ENCODE assay signal across 21 mouse cellular contexts in genomic region chr6:73253584-73253983, GRCm38 (mm10). TPM values are rescaled to one million over a fixed set of nuclear protein-coding genes. Genes with fewer than 3 reads are reported as not detected.
A peak's percentile ranks its signal among the peaks of the same experiment; 100 is the strongest.
DNase-seq lines count a peak whose midpoint lies in the region; ATAC-seq and TF ChIP-seq lines count a peak whose summit lies in the region.
"Had no signal": no experiment of that assay in that cellular context is flagged by ENCODE, and none has a peak within 500 bp of the region (broad histone marks: within the 10 kb centered on the region; RNA-seq: fewer than 3 reads in every experiment).

No protein-coding gene starts in this region.

- no peak overlapping the region for H3K9ac ChIP-seq in liver, embryonic 13.5 days
- no peak overlapping the region for H3K9ac ChIP-seq in liver, embryonic 11.5 days (ENCODE audit: low read depth, low read length)
- no peak overlapping the region for H3K9ac ChIP-seq in liver, embryonic 16.5 days (ENCODE audit: low read depth, low read length)
- no peak overlapping the region for H3K9ac ChIP-seq in midbrain, embryonic 13.5 days (replicated peaks)
- H3K9ac ChIP-seq: forebrain, postnatal 0 days; hindbrain, embryonic 12.5 days; hindbrain, embryonic 15.5 days had no signal

- H3K27ac ChIP-seq in kidney, adult 2 months (ENCODE audit: insufficient read depth, low read depth, low read length): peak overlapping the region; percentile 39; the same call in 1 of the 2 replicates
- 0 out of 2 replicates have a peak overlapping the region, but pooled peaks have one; percentile 9 for H3K27ac ChIP-seq in liver, embryonic 13.5 days
- no peak overlapping the region for H3K27ac ChIP-seq in liver, embryonic 11.5 days (ENCODE audit: low read depth, low read length)
- H3K27ac ChIP-seq in liver, embryonic 16.5 days (ENCODE audit: low read length): peak overlapping the region; percentile 12
- no peak overlapping the region for H3K27ac ChIP-seq in midbrain, embryonic 13.5 days
- H3K27ac ChIP-seq: forebrain, embryonic 10.5 days; hindbrain, embryonic 12.5 days; hindbrain, embryonic 15.5 days had no signal

- H3K9me3 ChIP-seq in liver, embryonic 13.5 days (replicated peaks): no peaks in the 10 kb centered on the region
- no peaks in the 10 kb centered on the region for H3K9me3 ChIP-seq in liver, embryonic 11.5 days (ENCODE audit: control insufficient read depth, low read length)
- H3K9me3 ChIP-seq in liver, embryonic 16.5 days (replicated peaks; ENCODE audit: control insufficient read depth, low read length): no peaks in the 10 kb centered on the region
- no peaks in the 10 kb centered on the region for H3K9me3 ChIP-seq in midbrain, embryonic 13.5 days
- H3K9me3 ChIP-seq: forebrain, embryonic 10.5 days; G1E; hindbrain, embryonic 12.5 days; hindbrain, embryonic 15.5 days had no signal

- no peaks in the 10 kb centered on the region; the same call in none of the 2 replicates for H3K36me3 ChIP-seq in kidney, adult 2 months (ENCODE audit: control insufficient read depth, insufficient read depth, low read length)
- peaks cover 22% of the 10 kb centered on the region for H3K36me3 ChIP-seq in liver, embryonic 13.5 days
- no peaks in the 10 kb centered on the region; the same call in 1 of the 2 replicates for H3K36me3 ChIP-seq in liver, embryonic 11.5 days (ENCODE audit: control insufficient read depth, insufficient read depth, low read length)
- H3K36me3 ChIP-seq in liver, embryonic 16.5 days (ENCODE audit: control insufficient read depth, insufficient read depth): peaks cover 5% of the 10 kb centered on the region
- peaks cover 20% of the 10 kb centered on the region for H3K36me3 ChIP-seq in midbrain, embryonic 13.5 days

- H3K4me2 ChIP-seq in liver, embryonic 13.5 days: no peak overlapping the region
- H3K4me2 ChIP-seq in liver, embryonic 11.5 days: no peak overlapping the region
- H3K4me2 ChIP-seq in liver, embryonic 16.5 days (ENCODE audit: low read depth, low read length): no peak overlapping the region
- H3K4me2 ChIP-seq in midbrain, embryonic 13.5 days (replicated peaks): no peak overlapping the region
- H3K4me2 ChIP-seq: hindbrain, embryonic 12.5 days; hindbrain, embryonic 15.5 days had no signal

- ATAC-seq in liver, embryonic 13.5 days (ENCODE audit: low read depth): no peak
- no peak for ATAC-seq in liver, embryonic 11.5 days (replicated peaks; ENCODE audit: low FRiP score)
- ATAC-seq in liver, embryonic 16.5 days (ENCODE audit: low read depth): peak; percentile 65
- no peak for ATAC-seq in midbrain, embryonic 13.5 days
- ATAC-seq: forebrain, embryonic 14.5 days; forebrain, postnatal 0 days; Patski had no signal

- no peak for TF ChIP-seq POLR2A in kidney, adult 2 months (IDR thresholded peaks at IDR 0.05; ENCODE audit: low read depth, low read length)

- H3K4me3 ChIP-seq in kidney, adult 2 months (ENCODE audit: insufficient read depth, low read depth, low read length): no peak overlapping the region
- H3K4me3 ChIP-seq in liver, embryonic 13.5 days (replicated peaks): no peak overlapping the region
- H3K4me3 ChIP-seq in liver, embryonic 11.5 days (ENCODE audit: low read depth, low read length): no peak overlapping the region
- no peak overlapping the region for H3K4me3 ChIP-seq in liver, embryonic 16.5 days (ENCODE audit: low read depth, low read length)
- no peak overlapping the region for H3K4me3 ChIP-seq in midbrain, embryonic 13.5 days (replicated peaks)
- H3K4me3 ChIP-seq: forebrain, embryonic 10.5 days; hindbrain, embryonic 12.5 days; hindbrain, embryonic 15.5 days had no signal

- no peak for TF ChIP-seq CTCF in kidney, adult 2 months (conservative IDR thresholded peaks at IDR 0.05; ENCODE audit: insufficient read depth, insufficient read length, low read depth, low read length)

- no peaks in the 10 kb centered on the region for H3K27me3 ChIP-seq in kidney, adult 2 months (replicated peaks; ENCODE audit: control insufficient read depth, insufficient read depth, low read length)
- H3K27me3 ChIP-seq in liver, embryonic 13.5 days: no peaks in the 10 kb centered on the region
- H3K27me3 ChIP-seq in liver, embryonic 11.5 days (replicated peaks; ENCODE audit: control insufficient read depth, insufficient read depth, low read length): no peaks in the 10 kb centered on the region
- no peaks in the 10 kb centered on the region for H3K27me3 ChIP-seq in liver, embryonic 16.5 days (ENCODE audit: control insufficient read depth, insufficient read depth, low read depth, low read length)
- H3K27me3 ChIP-seq in midbrain, embryonic 13.5 days: no peaks in the 10 kb centered on the region
- H3K27me3 ChIP-seq: CH12.LX; hindbrain, embryonic 12.5 days; hindbrain, embryonic 15.5 days; Patski had no signal

- WGBS in kidney, adult 2 months: 49% methylated on average over 4 of the region's 4 CpGs
- 61% methylated on average over 4 of the region's 4 CpGs for WGBS in liver, embryonic 13.5 days (ENCODE audit: insufficient replicate concordance)
- WGBS in liver, embryonic 11.5 days: 68% methylated on average over 4 of the region's 4 CpGs
- WGBS in liver, embryonic 16.5 days (ENCODE audit: insufficient replicate concordance): 56% methylated on average over 4 of the region's 4 CpGs
- WGBS in midbrain, embryonic 13.5 days: 94% methylated on average over 4 of the region's 4 CpGs

- H3K4me1 ChIP-seq in kidney, adult 2 months (ENCODE audit: control insufficient read depth, insufficient read depth, low read length): peaks cover 27% of the 10 kb centered on the region
- peaks cover 44% of the 10 kb centered on the region for H3K4me1 ChIP-seq in liver, embryonic 13.5 days (replicated peaks)
- peaks cover 23% of the 10 kb centered on the region for H3K4me1 ChIP-seq in liver, embryonic 11.5 days (replicated peaks; ENCODE audit: control insufficient read depth, insufficient read depth, low read length)
- peaks cover 24% of the 10 kb centered on the region for H3K4me1 ChIP-seq in liver, embryonic 16.5 days (ENCODE audit: control insufficient read depth, low read depth, low read length)
- peaks cover 14% of the 10 kb centered on the region for H3K4me1 ChIP-seq in midbrain, embryonic 13.5 days (replicated peaks)

- peak; percentile 76 for DNase-seq in heart, adult 11 months
- DNase-seq in heart, adult 8-10 months (ENCODE audit: low spot score): no peak
- peak; percentile 41 for DNase-seq in kidney, adult 2 months
- no peak for DNase-seq in kidney, adult 18-20 months
- no peak for DNase-seq in liver, embryonic 13.5 days
- no peak for DNase-seq in liver, embryonic 11.5 days (ENCODE audit: low spot score)
- DNase-seq: adrenal gland, postnatal 10 days; cerebellum, postnatal 14 days; forebrain, postnatal 0 days; gastrocnemius, postnatal 10 days; gastrocnemius, postnatal 36 days had no signal

RNA-seq across cellular contexts. Expression of gene Suclg1, which starts 5.4 kb away (rescaled TPM):
- 100 to 1,000 TPM; 478 to 547 (median 493) TPM for total RNA-seq in heart, adult 8-10 months (2022)
- 328 and 349 TPM in 2 replicates for polyA plus RNA-seq in kidney, adult 2 months (2012; rRNA removed)
- polyA plus RNA-seq in liver, embryonic 13.5 days (2015; fragmentation: Nextera tagmentation; extraction: Ambion mirVana): 131 and 141 TPM in 2 replicates
- 188 and 206 TPM in 2 replicates for polyA plus RNA-seq in liver, embryonic 11.5 days (2014; fragmentation: Nextera tagmentation; extraction: Ambion mirVana)
- polyA plus RNA-seq in liver, embryonic 16.5 days (2015; fragmentation: Nextera tagmentation; extraction: Ambion mirVana): 147 and 149 TPM in 2 replicates
- 134 and 138 TPM in 2 replicates for polyA plus RNA-seq in midbrain, embryonic 13.5 days (2015; fragmentation: Nextera tagmentation; extraction: Ambion mirVana)

RNA-seq across cellular contexts. Expression of gene Dnah6, which starts 32.1 kb away (rescaled TPM):
- under 1 TPM; 0.03 to 0.14 (median 0.08) TPM for total RNA-seq in heart, adult 8-10 months (2022)
- 0.03 TPM in 2 replicates for polyA plus RNA-seq in kidney, adult 2 months (2012; rRNA removed)
- polyA plus RNA-seq in liver, embryonic 13.5 days (2015; fragmentation: Nextera tagmentation; extraction: Ambion mirVana): 0.01 TPM in 2 replicates
- polyA plus RNA-seq in liver, embryonic 11.5 days (2014; fragmentation: Nextera tagmentation; extraction: Ambion mirVana): 0.01 and 0.03 TPM in 2 replicates
- polyA plus RNA-seq in liver, embryonic 16.5 days (2015; fragmentation: Nextera tagmentation; extraction: Ambion mirVana): 0.04 and 0.05 TPM in 2 replicates
- polyA plus RNA-seq in midbrain, embryonic 13.5 days (2015; fragmentation: Nextera tagmentation; extraction: Ambion mirVana): 0.08 and 0.17 TPM in 2 replicates
- total RNA-seq: gastrocnemius, postnatal 36 days; granulocyte monocyte progenitor cell, adult 5-6 weeks had no signal

Comparison
In these comparisons a context has a peak if more than half of its experiments do, and no peak if none do; other contexts are left out.
1. DNase-seq: peak in heart, adult 11 months (single experiment) and kidney, adult 2 months (single experiment); none in heart, adult 8-10 months (single experiment), kidney, adult 18-20 months (single experiment), liver, embryonic 13.5 days (single experiment) and liver, embryonic 11.5 days (single experiment).
2. H3K27ac ChIP-seq: peak in kidney, adult 2 months (single experiment), liver, embryonic 13.5 days (single experiment) and liver, embryonic 16.5 days (single experiment); none in liver, embryonic 11.5 days (single experiment) and midbrain, embryonic 13.5 days (single experiment).